Mouse (Mus musculus): ENCODE results near the gene Ppm1h. TPM values are rescaled to one million over a fixed set of nuclear protein-coding genes. Genes with fewer than 3 reads are reported as not detected.

The Ppm1h gene
- total and polyA plus RNA-seq, 3 experiments, result 6.9 to 14.9 TPM; not detected in 1

DNA sequence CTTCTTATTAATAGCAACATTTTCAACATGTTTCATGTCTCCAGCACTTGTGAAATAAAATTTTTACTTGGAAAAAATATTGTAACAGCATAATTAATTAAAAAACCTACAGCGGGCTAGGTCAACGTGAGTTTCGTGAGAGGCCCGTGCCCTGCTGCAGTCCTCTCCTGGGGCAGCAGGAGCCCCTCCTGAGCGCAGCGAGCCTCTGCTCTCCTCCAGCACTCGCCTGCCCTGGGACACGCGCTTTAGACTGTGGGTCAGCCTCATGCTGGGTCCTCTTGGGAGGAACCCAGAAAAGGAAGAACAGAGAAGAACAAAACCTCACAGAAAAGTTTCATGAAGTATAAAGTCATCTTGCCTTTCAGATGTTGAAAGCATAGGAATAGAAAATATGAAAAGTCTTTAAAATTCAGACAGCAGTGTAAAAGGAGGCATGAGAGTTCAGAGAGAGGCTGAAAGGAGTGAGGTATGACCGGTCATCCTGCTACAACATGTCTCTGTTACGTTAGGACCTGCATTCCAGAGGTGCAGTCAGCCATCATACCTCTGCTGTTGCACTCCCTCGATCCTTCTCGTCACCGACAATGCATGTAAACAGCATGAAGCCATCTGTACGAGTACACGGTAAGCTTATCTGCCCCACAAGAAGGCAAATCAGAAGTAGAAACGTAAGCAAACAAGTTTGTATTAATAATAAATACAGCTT, 316.0 kb downstream of the Ppm1h start:
- H3K27me3 ChIP-seq (ENCODE audit: control insufficient read depth in 1 of 2, insufficient read depth in 2 of 2, low read length in 2 of 2), result no peaks in the 10 kb centered on the region
- H3K9ac ChIP-seq (ENCODE audit: control insufficient read depth, low read depth, low read length, poor library complexity, severe bottlenecking), result no peak overlapping the region
- no peak overlapping the region for H3K27ac ChIP-seq (ENCODE audit: control insufficient read depth, low read depth, low read length)
- H3K4me3 ChIP-seq (ENCODE audit: control insufficient read depth in 1 of 2, insufficient read depth in 1 of 2, low read depth in 2 of 2, low read length in 2 of 2), result no peak overlapping the region
- no peak for TF ChIP-seq USF1 (IDR thresholded peaks at IDR 0.05; ENCODE audit: low read depth, low read length)
- no peak for TF ChIP-seq KAT2A (conservative IDR thresholded peaks at IDR 0.05; ENCODE audit: low read depth, low read length)
- no peak for TF ChIP-seq UBTF (IDR thresholded peaks at IDR 0.05; ENCODE audit: borderline replicate concordance, insufficient read depth, low read depth, low read length)
- no peak for TF ChIP-seq TCF12 (IDR thresholded peaks at IDR 0.05; ENCODE audit: low read depth, low read length)
- no peak for TF ChIP-seq ELF1 (IDR thresholded peaks at IDR 0.05; ENCODE audit: low read depth, low read length)
- TF ChIP-seq CHD1 (IDR thresholded peaks at IDR 0.05; ENCODE audit: low read depth, low read length), result no peak
- TF ChIP-seq RAD21 (IDR thresholded peaks at IDR 0.05; ENCODE audit: low read depth, low read length), result no peak
- TF ChIP-seq JUND (IDR thresholded peaks at IDR 0.05; ENCODE audit: low read depth, low read length), result no peak
- no peak for TF ChIP-seq BHLHE40 (IDR thresholded peaks at IDR 0.05; ENCODE audit: borderline replicate concordance, low read depth, low read length)
- TF ChIP-seq MYC (IDR thresholded peaks at IDR 0.05; ENCODE audit: low read depth, low read length), result no peak
- TF ChIP-seq SMC3 (IDR thresholded peaks at IDR 0.05; ENCODE audit: low read depth, low read length), result no peak
- TF ChIP-seq USF2 (IDR thresholded peaks at IDR 0.05; ENCODE audit: borderline replicate concordance in 1 of 2, insufficient read depth in 1 of 2, low read depth in 1 of 2, low read length in 2 of 2), result no peak
- no peak for TF ChIP-seq POLR2AphosphoS2 (IDR thresholded peaks at IDR 0.05; ENCODE audit: low read length)
- H3K79me2 ChIP-seq (ENCODE audit: control insufficient read depth, insufficient read depth, low read length, poor library complexity), result no peaks in the 10 kb centered on the region
- no peaks in the 10 kb centered on the region for H3K9me3 ChIP-seq (replicated peaks; ENCODE audit: insufficient read depth, low read length)
- no peak for DNase-seq (ENCODE audit: low read depth, low spot score)
- no peaks in the 10 kb centered on the region for H3K4me1 ChIP-seq (ENCODE audit: control insufficient read depth in 1 of 2, insufficient read depth in 2 of 2, low read length in 2 of 2)
- H3K36me3 ChIP-seq (ENCODE audit: control insufficient read depth in 1 of 2, insufficient read depth in 2 of 2, low read length in 2 of 2), result peaks cover 0 to 4% of the 10 kb centered on the region in 2 experiments; a peak in 2 of 4 replicates

Other genes with a start within 250 kb of the Ppm1h start
- not detected in 2 replicates for gene Avpr1a, start 230.3 kb upstream of the Ppm1h start, total RNA-seq (2012; rRNA removed)
- not detected for gene Avpr1a, start 230.3 kb upstream of the Ppm1h start, polyA plus RNA-seq (2012; ENCODE audit: insufficient read depth in 1 of 2, insufficient read length in 2 of 2, low read depth in 1 of 2, low replicate concordance in 2 of 2, missing spikeins in 1 of 2)